Mouse (Mus musculus) right cerebral cortex, postnatal 4 days (tissue): ENCODE data around the gene Mrps7.
A peak's percentile ranks its signal among the peaks of the same experiment; 100 is the strongest.

Experiments used
- DNase-seq: peaks from one replicate; pipeline ENCODE4 v3.0.0-alpha.2; 2022

Gene Mrps7

GRCm38 (mm10) chr11:115603476-115604303 lies at the start of gene Mrps7, which contains the start of gene Gga3:
Mrps7 (plus strand) TSS chr11:115603925.
Gga3 (minus strand) TSS chr11:115604051.
- DNase-seq: peak; percentile 88

- no peak for DNase-seq
Observed at GRCm38 (mm10) chr11:115555717-115556116, 48.0 kb upstream of the Mrps7 start.

DNA sequence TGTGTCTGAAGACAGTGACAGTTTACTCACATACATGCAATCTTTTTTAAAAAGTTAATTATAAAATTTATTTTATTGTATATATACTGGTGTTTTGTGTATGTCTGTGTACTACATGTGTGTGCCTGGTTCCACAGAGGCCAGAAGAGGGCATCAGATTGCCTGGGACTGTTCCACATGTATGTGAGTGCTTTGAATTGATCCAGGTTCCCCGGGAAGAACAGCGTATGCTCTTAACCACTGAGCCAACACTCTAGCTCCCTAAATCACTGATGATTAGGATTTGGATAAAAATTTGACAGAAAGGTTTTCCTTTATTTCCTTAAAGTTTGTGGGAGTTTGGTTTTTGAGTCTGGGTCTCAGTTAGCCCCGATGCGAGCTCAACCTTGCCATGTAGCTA lies 40.3 kb upstream of the Mrps7 start:
- no peak for DNase-seq

DNA sequence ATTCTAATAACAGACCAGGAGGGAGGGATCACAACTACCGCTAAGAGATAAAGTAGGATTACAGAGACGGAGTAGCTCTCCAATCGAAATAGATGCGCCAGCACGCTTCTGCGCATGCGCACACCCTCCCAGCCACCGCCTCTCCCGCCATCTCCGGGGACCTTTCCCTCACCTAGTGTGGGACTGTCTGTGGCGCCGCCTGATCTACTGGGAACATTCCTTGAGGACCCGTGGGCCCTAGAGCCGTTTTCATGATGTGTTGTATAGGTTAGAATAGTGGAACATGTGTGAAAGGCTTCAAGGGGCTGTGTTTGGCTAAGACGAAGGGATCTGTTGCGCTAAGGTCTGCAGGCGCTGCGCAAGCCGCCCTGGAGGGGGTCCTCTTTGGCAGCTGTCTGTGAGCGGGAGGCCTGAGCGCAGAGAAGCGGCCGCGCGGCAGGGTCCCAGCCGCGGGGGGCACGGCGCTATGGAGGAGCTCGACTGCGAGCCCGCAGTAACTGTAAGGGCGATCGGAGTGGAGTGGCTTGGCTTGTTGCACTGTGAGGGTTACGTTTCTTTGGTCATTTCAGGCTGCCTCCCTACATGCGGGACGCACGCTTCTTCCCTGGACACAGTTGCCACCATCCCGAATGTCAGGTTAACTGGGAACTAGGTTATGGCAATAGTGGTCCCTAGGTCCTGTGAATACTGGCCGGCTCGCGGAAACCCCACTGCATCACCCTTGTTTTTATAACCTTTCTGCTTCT lies 39.5 kb upstream of the Mrps7 start, which contains the start of gene Nup85:
Nup85 (plus strand) TSS at position 371 of the 746 bp plus-strand sequence.
- DNase-seq: peak; percentile 99

DNA sequence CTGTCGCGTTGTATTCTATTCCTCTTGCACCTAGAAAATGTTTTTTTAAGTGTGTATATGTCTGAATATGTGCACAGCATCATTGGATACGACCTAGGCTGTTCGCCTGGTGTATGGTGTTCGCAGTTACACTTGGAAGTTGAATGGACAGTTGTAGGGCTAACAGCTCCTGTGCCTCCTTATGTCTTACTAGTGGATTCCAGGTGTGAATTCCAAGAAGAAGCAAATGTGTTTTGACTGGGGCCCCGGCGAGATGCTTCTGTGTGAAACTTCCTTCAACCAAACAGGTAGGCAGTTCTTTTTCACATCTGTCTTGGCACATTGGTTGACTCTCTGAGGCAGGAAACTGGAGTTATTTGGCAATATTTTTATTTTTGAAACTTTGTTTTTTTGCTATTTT lies 38.8 kb upstream of the Mrps7 start:
- no peak for DNase-seq

DNA sequence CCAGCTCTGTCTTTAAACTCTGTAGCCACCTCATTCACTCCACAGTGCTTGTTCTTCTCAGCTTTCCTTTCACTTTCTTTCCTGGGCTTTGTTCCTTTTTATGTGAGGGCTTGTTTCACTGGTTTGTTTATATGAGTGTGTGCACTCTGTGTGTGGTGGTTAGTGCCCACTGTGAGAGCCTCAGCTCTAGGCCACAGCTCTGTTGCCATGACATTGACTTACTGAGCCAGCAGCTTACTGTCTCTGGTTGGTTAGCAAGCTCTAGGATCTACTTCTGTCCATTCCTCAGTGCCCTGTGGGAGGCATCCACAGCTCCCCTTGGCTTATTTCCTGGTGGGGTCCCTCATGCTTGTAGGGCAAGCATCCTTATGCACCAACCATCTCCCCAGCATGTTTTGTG lies 24.6 kb upstream of the Mrps7 start:
- no peak for DNase-seq

GRCm38 (mm10) chr11:115582913-115583606 lies 20.7 kb upstream of the Mrps7 start:
- no peak for DNase-seq

GRCm38 (mm10) chr11:115584376-115585073 lies 19.2 kb upstream of the Mrps7 start:
- no peak for DNase-seq

- DNase-seq: no peak
Observed at GRCm38 (mm10) chr11:115585573-115586100, 18.1 kb upstream of the Mrps7 start.

- no peak for DNase-seq
Observed at GRCm38 (mm10) chr11:115586403-115586802, 17.3 kb upstream of the Mrps7 start.

DNA sequence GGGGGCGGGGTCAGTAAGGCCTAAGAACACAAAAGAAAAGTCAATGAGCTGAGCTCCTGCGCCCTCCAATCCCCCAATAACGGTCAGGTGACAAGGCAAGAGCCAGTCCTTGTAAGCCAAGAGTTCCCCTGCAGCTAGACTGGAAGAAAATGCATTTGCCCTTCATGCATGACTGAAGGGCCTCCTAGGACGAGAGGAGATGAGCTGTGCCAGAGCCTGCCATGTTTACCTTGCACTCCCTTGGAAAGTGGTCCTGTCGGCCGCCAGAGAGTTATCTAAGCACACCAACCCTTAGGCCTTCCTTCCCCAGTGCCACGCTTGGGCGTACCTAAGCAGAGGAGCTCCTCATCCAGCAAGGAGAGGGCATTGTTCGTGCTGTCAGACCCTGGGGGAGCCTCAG lies 15.7 kb upstream of the Mrps7 start:
- no peak for DNase-seq

DNA sequence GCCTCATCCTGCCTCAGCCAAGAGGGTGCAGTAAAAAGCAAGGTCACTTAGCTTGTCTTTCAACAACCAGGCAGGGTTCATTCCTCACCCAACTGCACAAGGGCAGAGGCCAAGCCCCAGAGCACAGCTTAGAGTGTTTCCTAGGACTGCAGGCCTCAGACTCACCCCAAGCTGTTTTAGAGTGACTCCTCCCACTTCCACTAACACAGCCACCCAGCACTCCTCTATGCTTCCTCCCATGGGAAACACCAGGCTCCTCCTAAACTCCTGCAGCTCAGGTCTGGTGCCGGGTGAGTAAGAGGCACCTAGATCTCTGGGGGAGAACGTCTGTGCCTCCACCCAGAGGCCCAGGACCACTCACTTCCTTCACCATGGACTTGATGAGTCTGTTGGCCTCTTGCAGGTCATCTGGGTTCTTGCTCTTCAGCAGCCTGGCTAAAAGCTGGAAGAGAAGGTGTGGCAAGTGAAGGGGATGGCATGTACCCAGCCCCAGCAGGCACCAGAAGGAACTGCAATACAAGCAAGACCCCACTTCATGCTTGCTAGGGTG lies 13.1 kb upstream of the Mrps7 start:
- DNase-seq: no peak

DNA sequence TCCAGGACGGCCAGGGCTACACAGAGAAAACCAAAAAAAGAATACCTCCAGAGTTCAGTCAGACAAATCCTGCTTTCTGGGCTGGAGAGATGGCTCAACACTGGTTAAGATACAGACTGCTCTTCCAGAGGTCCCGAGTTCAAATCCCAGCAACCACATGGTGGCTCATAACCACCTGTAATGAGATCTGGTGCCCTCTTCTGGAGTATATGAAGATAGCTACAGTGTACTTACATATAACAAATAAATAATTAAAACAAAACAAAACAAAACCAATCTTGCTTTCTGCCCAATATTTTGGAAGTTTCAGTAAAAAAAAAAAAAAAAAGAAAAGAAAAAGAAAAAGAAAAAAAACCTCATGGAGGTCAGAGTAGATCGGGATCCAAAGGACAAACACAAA lies 8.5 kb upstream of the Mrps7 start:
- no peak for DNase-seq

GRCm38 (mm10) chr11:115598309-115598708 lies 5.4 kb upstream of the Mrps7 start:
- no peak for DNase-seq

DNA sequence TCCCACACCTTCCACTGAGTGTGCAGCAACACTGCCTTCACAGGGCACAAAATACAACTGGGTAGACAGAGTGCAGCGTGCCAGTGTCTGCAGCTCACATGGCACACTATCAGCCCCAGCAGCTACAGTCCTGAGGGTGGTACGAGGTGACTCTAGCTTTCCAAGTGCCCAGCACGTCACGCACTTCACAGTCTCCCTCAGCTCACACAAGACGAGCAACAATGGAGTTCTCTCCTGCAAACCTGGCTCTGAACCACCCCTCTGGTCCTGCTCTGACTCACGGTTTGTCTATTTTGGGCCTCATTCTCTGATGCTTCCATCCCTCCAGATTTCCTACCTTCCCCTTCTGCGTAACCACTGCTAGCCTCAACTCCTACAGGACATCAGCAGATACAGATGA lies 4.0 kb upstream of the Mrps7 start:
- no peak for DNase-seq

GRCm38 (mm10) chr11:115600743-115601142 lies 3.0 kb upstream of the Mrps7 start:
- DNase-seq: no peak

DNA sequence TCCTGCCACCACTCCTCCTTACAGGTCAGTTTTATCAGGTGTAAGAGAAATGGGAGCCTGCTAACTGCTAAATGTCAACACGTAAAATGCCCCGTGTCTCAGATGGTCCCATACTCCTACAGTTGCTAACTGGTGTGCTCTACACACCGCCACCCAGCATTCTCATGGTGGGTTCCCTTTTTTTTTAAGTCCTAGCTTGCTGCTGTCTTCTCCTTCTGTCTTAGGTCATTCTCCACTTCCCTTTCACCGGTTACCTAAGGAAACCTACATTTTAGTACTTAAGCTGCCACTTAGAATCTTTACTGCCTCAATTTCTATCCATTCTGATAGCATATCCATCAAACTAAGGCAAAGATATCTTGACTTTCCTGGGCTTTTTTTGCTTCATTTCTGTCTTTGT lies 2.6 kb upstream of the Mrps7 start:
- no peak for DNase-seq

GRCm38 (mm10) chr11:115603128-115603475 lies 623 bp upstream of the Mrps7 start:
- no peak for DNase-seq

DNA sequence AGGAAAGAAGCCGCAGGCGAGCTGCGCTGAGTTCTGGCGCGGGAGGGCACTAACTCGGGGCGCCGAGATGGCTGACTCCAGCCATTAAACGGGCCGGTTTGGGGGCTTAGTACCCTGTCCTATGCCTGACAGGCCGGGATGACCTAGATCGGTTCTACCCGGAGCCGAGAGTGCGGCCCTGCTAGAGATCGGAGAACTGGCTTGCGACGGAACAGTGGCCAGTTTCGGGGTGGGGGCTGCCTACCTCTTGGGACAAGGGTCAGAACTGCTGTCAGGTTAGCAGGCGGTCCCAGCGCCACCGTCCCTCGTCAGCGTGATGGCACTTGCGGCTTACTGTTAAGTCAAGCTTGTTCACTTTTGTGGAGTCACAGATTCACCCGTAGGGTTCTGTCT lies 575 bp downstream of the Mrps7 start:
- no peak for DNase-seq

GRCm38 (mm10) chr11:115606733-115607132 lies 3.0 kb downstream of the Mrps7 start:
- no peak for DNase-seq

DNA sequence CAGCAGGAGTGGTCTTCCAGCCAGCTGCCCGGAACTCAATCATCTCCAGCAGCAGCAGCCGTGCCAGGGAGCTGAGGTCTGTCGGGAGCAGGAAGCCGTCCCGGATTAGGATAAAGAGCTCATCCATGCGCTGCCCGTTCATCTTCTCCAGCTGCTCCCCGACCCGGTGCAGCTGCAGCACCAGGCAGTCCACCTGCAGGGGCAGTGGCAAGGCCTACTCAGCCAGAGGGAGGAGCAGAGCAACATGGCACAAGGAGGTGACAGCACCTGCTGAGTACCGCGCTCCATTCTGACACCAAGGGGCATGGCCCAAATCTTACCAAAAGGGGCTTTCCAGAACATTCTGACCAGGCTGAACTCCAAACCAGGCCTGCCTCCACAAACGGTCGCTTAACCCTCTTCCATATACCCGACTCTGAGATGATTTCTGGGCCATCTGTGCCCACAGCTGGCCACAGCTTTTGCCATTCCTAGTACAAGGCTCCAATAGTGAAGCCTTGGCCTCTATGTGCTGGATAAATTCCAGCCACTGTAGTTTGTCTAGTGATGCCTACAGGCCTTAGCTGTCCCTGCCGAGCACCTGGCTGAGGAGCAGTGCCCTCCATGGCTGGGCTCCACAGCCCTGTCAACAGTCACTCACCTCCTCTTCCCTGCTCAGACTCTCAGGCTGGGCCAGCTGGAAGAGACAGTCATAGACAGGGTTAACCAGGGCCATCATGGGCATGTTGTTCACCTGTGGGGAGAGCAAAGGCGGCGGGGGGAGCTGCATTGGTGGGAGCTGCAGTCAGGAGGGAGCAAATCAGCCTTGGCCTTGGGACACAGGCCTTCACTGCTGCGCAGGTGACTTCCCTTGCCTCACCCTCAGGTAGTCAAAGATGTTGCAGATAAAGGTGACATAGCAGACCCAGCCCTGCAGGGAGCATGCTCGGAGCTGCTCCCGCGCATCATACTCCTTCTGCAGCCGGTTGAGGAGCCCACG lies 5.0 kb downstream of the Mrps7 start:
- DNase-seq: no peak
